Mouse (Mus musculus): ENCODE results near the gene Gm20517.

Gm20517 gene

DNA sequence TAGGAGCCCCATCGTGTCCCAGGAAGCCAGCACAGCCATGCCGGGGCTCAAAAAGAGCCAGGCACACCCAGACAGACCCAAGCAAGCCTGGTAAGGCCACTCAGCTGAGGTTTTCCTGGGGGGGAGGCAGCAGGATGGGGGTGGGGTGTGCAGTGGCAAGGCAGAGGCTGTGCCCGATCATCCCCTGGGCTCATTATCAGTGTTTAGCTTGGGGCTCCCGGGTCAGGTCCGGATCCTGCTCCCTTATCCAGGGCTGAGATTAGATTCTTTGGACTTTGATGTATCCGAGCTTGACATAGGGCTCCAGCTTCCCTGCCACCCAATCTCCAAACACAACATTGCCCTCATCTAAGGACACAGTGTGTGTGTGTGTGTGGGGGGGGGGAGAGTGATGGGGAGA, 100.5 kb downstream of the Gm20517 start:
- no peak for DNase-seq (ENCODE audit: low read depth)

DNA sequence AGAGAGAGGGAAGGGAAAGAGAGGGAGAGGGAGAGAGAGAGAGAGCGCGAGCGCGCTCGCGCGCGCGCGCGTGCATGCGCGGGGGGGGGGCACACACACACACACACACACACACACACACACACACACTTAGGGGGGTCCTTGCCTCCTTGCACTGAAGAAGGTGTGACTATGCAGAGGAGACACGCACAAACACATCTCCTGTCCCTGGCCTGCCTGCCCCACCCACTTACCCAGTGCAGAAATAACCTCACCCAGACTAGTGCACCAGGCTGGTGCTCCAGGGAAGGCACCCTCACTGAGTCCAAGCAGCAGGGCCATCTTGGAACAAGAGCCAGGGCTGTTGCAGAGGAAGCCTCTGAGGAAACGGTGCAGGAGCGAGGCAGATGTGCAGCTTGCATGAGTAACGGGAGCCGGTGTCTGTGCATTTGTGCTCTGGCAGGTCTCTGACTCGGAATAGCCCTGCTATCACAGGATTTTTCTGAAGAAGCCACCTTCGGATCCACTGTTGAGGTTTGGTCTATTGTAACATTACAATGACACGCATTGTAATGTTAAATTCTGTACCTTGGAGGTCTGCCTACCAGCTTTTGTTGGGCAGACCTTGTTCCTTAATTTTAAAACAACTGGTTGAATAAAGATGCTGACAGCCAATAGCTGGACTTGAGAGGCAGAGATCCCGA, 101.6 kb downstream of the Gm20517 start:
- no peak for DNase-seq (ENCODE audit: low read depth)

DNA sequence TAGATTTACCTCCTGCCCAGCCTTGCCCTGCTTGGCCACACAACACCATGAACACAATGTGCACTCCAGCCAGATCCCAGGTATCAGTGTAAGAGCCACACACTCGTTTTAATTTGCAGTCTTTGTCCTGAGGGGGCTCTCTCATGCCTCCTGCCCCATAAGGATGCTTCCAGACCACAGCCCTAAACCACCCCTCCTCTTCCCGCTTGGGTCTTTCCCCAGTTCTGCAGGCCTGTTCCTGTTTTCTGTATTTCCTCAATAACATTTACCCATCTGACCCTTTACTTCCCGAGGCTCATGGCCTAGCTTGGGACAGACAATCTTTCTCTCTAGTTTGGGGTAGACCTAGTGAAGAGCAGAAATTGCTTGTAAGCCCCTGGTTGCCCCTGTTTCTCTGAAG, 103.6 kb downstream of the Gm20517 start:
- no peak for DNase-seq (ENCODE audit: low read depth)

DNA sequence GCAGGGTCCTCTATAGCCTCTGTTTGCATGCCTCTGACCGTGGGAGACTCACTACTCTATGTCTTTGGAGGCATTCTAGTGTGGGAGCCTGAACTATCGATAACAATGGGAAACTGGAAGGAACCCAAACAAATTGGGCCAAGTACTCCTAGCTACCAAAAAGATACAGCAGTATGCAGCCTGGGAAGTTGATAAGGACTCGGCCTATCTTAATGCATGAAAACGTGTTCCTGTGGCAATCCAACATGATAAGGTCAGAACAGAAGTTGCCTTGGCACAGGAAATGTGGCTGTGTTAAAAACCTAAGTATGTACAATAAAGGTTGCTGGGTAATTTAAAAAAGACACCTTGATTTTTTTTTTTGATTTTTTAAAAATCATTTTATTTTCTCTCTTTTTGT, 109.8 kb downstream of the Gm20517 start:
- no peak for DNase-seq (ENCODE audit: low read depth)

DNA sequence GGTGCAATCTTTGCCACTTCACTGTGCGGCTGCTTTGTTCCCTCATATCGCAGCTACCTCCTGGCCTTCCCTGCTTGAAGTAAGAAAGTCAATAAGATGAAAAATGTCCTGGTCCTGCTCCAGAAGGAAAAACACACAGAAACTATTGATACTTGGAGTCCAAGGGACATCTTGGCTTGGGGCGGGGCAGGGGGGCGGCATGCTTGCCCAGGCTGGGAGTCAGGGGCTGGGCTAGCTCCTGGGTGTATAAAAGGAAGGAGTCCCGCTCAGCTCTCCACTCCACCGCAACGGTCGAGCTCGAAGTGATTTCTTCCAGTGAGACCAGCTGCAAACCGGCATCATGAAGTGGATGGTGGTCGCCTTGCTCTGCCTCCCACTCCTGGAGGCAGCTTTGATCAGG, 115.2 kb downstream of the Gm20517 start, which contains the start of gene Pgc:
Gene Pgc (plus strand): TSS at position 277 of the 400 bp plus-strand sequence.
- no peak for DNase-seq (ENCODE audit: low read depth)

DNA sequence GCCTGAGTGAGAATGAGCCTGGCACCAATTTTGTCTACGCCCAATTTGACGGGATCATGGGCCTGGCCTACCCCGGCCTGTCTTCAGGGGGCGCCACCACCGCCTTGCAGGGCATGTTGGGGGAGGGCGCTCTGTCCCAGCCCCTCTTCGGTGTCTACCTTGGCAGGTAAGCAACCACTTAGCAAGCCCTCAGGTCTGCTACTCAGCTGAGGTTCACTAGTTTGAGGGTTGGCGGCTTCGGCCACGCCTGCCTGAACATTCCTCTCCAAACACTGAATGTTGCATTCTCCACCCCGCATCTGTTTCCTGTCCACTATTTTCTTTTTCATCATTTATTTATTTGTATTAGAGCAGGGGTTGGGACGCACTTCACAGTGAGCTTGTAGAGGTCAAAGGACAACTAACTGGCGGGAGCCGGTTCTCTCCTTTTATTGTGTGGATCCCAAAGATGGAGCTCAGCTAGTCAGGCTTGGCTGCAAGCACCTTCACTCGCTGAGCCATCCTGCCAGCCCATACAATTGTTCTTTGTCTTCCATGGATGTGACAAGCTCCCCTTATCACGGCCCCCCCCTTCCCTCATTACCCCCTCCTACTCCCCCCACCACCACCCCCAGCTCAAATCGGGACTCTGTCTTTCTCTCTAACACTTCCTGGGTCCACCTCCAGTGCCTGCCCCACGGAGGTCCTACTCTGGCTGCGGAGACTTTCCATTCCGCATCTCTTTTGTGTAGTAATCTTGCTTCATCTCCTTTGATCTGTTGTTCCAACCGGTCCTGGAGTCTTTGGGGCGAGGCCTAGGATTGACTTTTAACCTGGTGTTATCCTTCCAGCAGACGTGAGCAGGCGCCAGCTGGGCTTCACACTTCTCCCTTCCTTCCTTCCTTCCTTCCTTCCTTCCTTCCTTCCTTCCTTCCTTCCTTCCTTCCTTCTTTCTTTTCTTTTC, 119.5 kb downstream of the Gm20517 start:
- no peak for DNase-seq (ENCODE audit: low read depth)

Measured in 416B (cell line).